Comparison of ENCODE assay signal across 8 mouse cellular contexts in genomic region chr6:52005963-52006648, GRCm38 (mm10). TPM values are rescaled to one million over a fixed set of nuclear protein-coding genes. Genes with fewer than 3 reads are reported as not detected.
DNase-seq lines count a peak whose midpoint lies in the region; ATAC-seq and TF ChIP-seq lines count a peak whose summit lies in the region.

No protein-coding gene starts in this region.

- peak; percentile 15 to 37 for DNase-seq in cerebellum, postnatal 25 days
- DNase-seq in cerebellum, adult 11-12 months = no peak
- DNase-seq in right cerebral cortex, adult 18-20 months = peak; percentile 52
- no peak for DNase-seq in right cerebral cortex, postnatal 14 days
- peak; percentile 69 for DNase-seq in hindbrain, embryonic 10.5 days (ENCODE audit: low spot score)
- peak; percentile 33 for DNase-seq in limb, embryonic 14.5 days (ENCODE audit: low spot score)
- DNase-seq in urinary bladder, postnatal 14 days (ENCODE audit: low spot score) = no peak

- peak overlapping the region; percentile 27; the same call in 1 of the 2 replicates for H3K4me3 ChIP-seq in hindbrain, embryonic 10.5 days
- H3K4me3 ChIP-seq in limb, embryonic 14.5 days (replicated peaks; ENCODE audit: low read length) = peak overlapping the region; percentile 20
- peak overlapping the region; percentile 28 for H3K4me3 ChIP-seq in neural tube, embryonic 13.5 days

- H3K9me3 ChIP-seq in hindbrain, embryonic 10.5 days = no peaks in the 10 kb centered on the region
- no peaks in the 10 kb centered on the region for H3K9me3 ChIP-seq in limb, embryonic 14.5 days (ENCODE audit: control insufficient read depth, low read length)
- no peaks in the 10 kb centered on the region for H3K9me3 ChIP-seq in neural tube, embryonic 13.5 days

- peaks cover 8% of the 10 kb centered on the region for H3K4me1 ChIP-seq in hindbrain, embryonic 10.5 days (replicated peaks)
- peaks cover 8% of the 10 kb centered on the region; the same call in 1 of the 2 replicates for H3K4me1 ChIP-seq in limb, embryonic 14.5 days (ENCODE audit: control insufficient read depth, insufficient read depth, low read length)
- peaks cover 64% of the 10 kb centered on the region for H3K4me1 ChIP-seq in neural tube, embryonic 13.5 days (replicated peaks)

- ATAC-seq in limb, embryonic 14.5 days (ENCODE audit: low FRiP score, low read depth) = no peak; the same call in 1 of the 2 replicates
- peak; percentile 82 for ATAC-seq in neural tube, embryonic 13.5 days (ENCODE audit: low read depth)

- peak overlapping the region; percentile 38 for H3K4me2 ChIP-seq in limb, embryonic 14.5 days (replicated peaks; ENCODE audit: low read depth, low read length, severe bottlenecking)
- peak overlapping the region; percentile 63 for H3K4me2 ChIP-seq in neural tube, embryonic 13.5 days

- no peaks in the 10 kb centered on the region for H3K36me3 ChIP-seq in hindbrain, embryonic 10.5 days
- no peaks in the 10 kb centered on the region for H3K36me3 ChIP-seq in limb, embryonic 14.5 days (ENCODE audit: control insufficient read depth, insufficient read depth, low read length)
- no peaks in the 10 kb centered on the region for H3K36me3 ChIP-seq in neural tube, embryonic 13.5 days

- no peak for TF ChIP-seq POLR2A in limb, embryonic 14.5 days (IDR thresholded peaks at IDR 0.05; ENCODE audit: borderline replicate concordance, extremely low read depth, insufficient read depth, insufficient read length)

- H3K9ac ChIP-seq in limb, embryonic 14.5 days (ENCODE audit: low read depth, low read length, severe bottlenecking) = no peak overlapping the region
- peak overlapping the region; percentile 76 for H3K9ac ChIP-seq in neural tube, embryonic 13.5 days

- under 1% methylated on average over 19 of the region's 19 CpGs for WGBS in hindbrain, embryonic 10.5 days
- 5% methylated on average over 19 of the region's 19 CpGs for WGBS in limb, embryonic 14.5 days
- 5% methylated on average over 19 of the region's 19 CpGs for WGBS in neural tube, embryonic 13.5 days

- H3K27ac ChIP-seq in hindbrain, embryonic 10.5 days = no peak overlapping the region
- H3K27ac ChIP-seq in limb, embryonic 14.5 days (replicated peaks; ENCODE audit: low read depth, low read length) = no peak overlapping the region
- H3K27ac ChIP-seq in neural tube, embryonic 13.5 days (replicated peaks) = peak overlapping the region; percentile 93

- peaks cover 97% of the 10 kb centered on the region for H3K27me3 ChIP-seq in hindbrain, embryonic 10.5 days (ENCODE audit: insufficient read depth, poor library complexity, severe bottlenecking)
- peaks cover 67% of the 10 kb centered on the region for H3K27me3 ChIP-seq in limb, embryonic 14.5 days (ENCODE audit: control insufficient read depth, insufficient read depth, low read length)
- H3K27me3 ChIP-seq in neural tube, embryonic 13.5 days = no peaks in the 10 kb centered on the region

RNA-seq across cellular contexts. Expression of gene Skap2, which starts 6.2 kb away (rescaled TPM):
- 14.5 and 18.1 TPM in 2 replicates for polyA plus RNA-seq in hindbrain, embryonic 10.5 days (2016; fragmentation: Nextera tagmentation; extraction: Ambion mirVana)
- 11.0 and 14.4 TPM in 2 replicates for polyA plus RNA-seq in limb, embryonic 14.5 days (2012; rRNA removed)
- polyA plus RNA-seq in limb, embryonic 14.5 days (2014; fragmentation: Nextera tagmentation; extraction: Ambion mirVana) = 18.3 and 23.0 TPM in 2 replicates
- 37.0 and 44.6 TPM in 2 replicates for polyA plus RNA-seq in neural tube, embryonic 13.5 days (2015; fragmentation: Nextera tagmentation; extraction: Ambion mirVana)

Comparison
In these comparisons a context has a peak if more than half of its experiments do, and no peak if none do; other contexts are left out.
1. DNase-seq: peak in cerebellum, postnatal 25 days (2 of 2), right cerebral cortex, adult 18-20 months (single experiment), hindbrain, embryonic 10.5 days (single experiment) and limb, embryonic 14.5 days (single experiment); none in cerebellum, adult 11-12 months (single experiment), right cerebral cortex, postnatal 14 days (single experiment) and urinary bladder, postnatal 14 days (single experiment).
2. Peak in every context shown above with its lines, with median percentiles within 50 percentile points of each other: H3K4me3 ChIP-seq.